Mouse (Mus musculus): ENCODE measurements at regions not wholly inside any gene's neighbourhood (a gene's known extent, or its start where the extent isn't known, plus 50 kb on each side); places are given as distances from the start of the nearest gene placed in this dataset.

- no peak for TF ChIP-seq CTCF (IDR thresholded peaks at IDR 0.05; ENCODE audit: borderline replicate concordance, control insufficient read depth, extremely low read depth, insufficient read depth, low read length, poor library complexity)
- TF ChIP-seq POLR2A (IDR thresholded peaks at IDR 0.05; ENCODE audit: control insufficient read depth, extremely low read depth, insufficient read depth, low read length, poor library complexity): no peak
Measured at GRCm38 (mm10) chr15:62778899-62779298, 1066.1 kb downstream of the Gsdmc2 start.
